Mouse (Mus musculus) forebrain, embryonic 12.5 days (tissue): ENCODE measurements at regions not wholly inside any gene's neighbourhood (a gene's known extent, or its start where the extent isn't known, plus 50 kb on each side); places are given as distances from the start of the nearest gene placed in this dataset.

Experiments used
- ATAC-seq: fragments of 200-750 bp; cut with Nextera tagmentation; 2 replicates; pipeline ENCODE4 v1.8.0; 2017; ENCODE audit warnings: moderate TSS enrichment; ENCODE audit not compliant: low FRiP score
- H3K27ac ChIP-seq: fragments of 300-500 bp; sonication (generic); 2 replicates; pipeline ENCODE4 v1.5.1; 2016; ENCODE audit warnings: mild to moderate bottlenecking
- H3K27me3 ChIP-seq: fragments of 300-500 bp; sonication (generic); 2 replicates; pipeline ENCODE4 v1.6.1; 2016; ENCODE audit warnings: mild to moderate bottlenecking
- H3K36me3 ChIP-seq: fragments of 300-500 bp; sonication (generic); replicated peaks from 2 replicates; pipeline ENCODE4 v1.6.1; 2016; ENCODE audit warnings: mild to moderate bottlenecking
- H3K4me1 ChIP-seq: fragments of 300-500 bp; sonication (generic); 2 replicates; pipeline ENCODE4 v1.6.1; 2016
- H3K4me2 ChIP-seq: fragments of 300-500 bp; sonication (generic); 2 replicates; pipeline ENCODE4 v1.6.1; 2016; ENCODE audit warnings: mild to moderate bottlenecking, moderate library complexity
- H3K4me3 ChIP-seq: fragments of 300-500 bp; sonication (generic); replicated peaks from 2 replicates; pipeline ENCODE4 v1.5.1; 2016; ENCODE audit warnings: mild to moderate bottlenecking
- H3K9ac ChIP-seq: fragments of 300-500 bp; sonication (generic); 2 replicates; pipeline ENCODE4 v1.6.1; 2016; ENCODE audit warnings: mild to moderate bottlenecking
- H3K9me3 ChIP-seq: fragments of 300-500 bp; sonication (generic); 2 replicates; pipeline ENCODE4 v1.6.1; 2016
- WGBS: fragments of 180-500 bp; shearing (Covaris S2); methylation state at CpG from one replicate; pipeline ENCODE4 v1.1.7; 2016; 5-methylcytosine and 5-hydroxymethylcytosine counted together

DNA sequence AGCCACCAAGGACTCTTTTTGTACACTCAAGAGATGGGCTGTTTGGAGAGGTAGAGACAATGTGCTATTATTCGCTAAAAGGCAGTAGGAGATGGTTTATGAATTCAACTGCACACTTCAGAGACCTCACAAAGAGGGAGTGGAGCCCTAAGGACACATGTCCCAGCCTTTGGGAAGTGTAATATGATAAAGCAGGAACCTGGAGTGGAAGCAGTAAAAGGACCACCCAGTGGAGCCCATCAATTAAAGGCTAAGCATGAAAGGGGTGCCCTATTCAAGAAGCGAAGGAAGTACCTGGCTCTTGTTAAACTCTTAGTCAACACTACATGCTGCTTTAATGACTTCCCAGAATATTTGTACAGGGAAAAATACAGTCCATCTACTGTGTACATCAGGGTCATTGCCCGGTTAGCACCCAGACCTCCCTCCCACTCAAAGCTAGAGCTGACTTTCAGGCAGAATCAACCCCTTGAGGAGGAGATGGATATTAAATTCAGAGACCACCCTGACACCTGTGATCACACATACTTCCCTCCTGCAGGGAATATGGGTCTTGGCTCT lies 135.8 kb upstream of the Foxa2 start:
- H3K27me3 ChIP-seq = no peaks in the 10 kb centered on the region
- no peak overlapping the region for H3K27ac ChIP-seq
- no peaks in the 10 kb centered on the region for H3K4me1 ChIP-seq
- H3K9me3 ChIP-seq = no peaks in the 10 kb centered on the region
- H3K9ac ChIP-seq = no peak overlapping the region
- no peak overlapping the region for H3K4me2 ChIP-seq
- H3K4me3 ChIP-seq = no peak overlapping the region
- ATAC-seq = no peak
- no peaks in the 10 kb centered on the region for H3K36me3 ChIP-seq
- 77% methylated on average over 3 of the region's 3 CpGs for WGBS

GRCm38 (mm10) chr2:148184801-148185212 lies 138.0 kb upstream of the Foxa2 start:
- H3K9me3 ChIP-seq = no peaks in the 10 kb centered on the region
- no peak overlapping the region for H3K4me2 ChIP-seq
- H3K4me3 ChIP-seq = no peak overlapping the region
- no peaks in the 10 kb centered on the region for H3K36me3 ChIP-seq
- no peak overlapping the region for H3K27ac ChIP-seq
- ATAC-seq = no peak
- no peaks in the 10 kb centered on the region for H3K27me3 ChIP-seq
- no peaks in the 10 kb centered on the region for H3K4me1 ChIP-seq
- WGBS = 88% methylated on average over 5 of the region's 5 CpGs
- H3K9ac ChIP-seq = no peak overlapping the region

GRCm38 (mm10) chr2:148186363-148186991 lies 139.7 kb upstream of the Foxa2 start:
- H3K4me3 ChIP-seq = no peak overlapping the region
- no peak overlapping the region for H3K4me2 ChIP-seq
- H3K9ac ChIP-seq = no peak overlapping the region
- WGBS = 93% methylated on average over 7 of the region's 7 CpGs
- no peaks in the 10 kb centered on the region for H3K36me3 ChIP-seq
- no peak overlapping the region for H3K27ac ChIP-seq
- no peaks in the 10 kb centered on the region for H3K9me3 ChIP-seq
- no peak for ATAC-seq
- no peaks in the 10 kb centered on the region for H3K27me3 ChIP-seq
- no peaks in the 10 kb centered on the region for H3K4me1 ChIP-seq

DNA sequence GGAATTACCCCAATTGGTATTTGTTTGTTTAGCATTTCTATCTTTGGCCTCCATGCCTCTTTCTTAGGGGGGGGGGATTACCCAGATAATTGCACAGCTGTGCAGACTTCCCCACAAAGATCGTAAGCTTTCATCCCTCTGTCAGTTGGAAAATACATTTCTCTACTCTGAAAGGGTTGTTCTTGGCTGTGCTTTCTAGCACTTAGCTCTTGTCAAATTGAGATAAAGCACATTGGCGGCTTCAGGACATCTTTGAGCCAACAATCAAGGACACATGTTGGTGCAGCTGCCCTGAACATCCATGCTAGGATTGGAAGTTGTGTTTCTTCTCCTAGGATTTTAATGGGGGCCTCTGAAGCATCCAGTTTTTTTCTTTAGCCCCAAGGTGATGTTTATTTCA lies 142.1 kb upstream of the Foxa2 start:
- 77% methylated on average over 2 of the region's 2 CpGs for WGBS
- Histone ChIP-seq H3K27me3 (no peaks in the 10 kb centered on the region), H3K27ac (no peak overlapping the region), H3K4me3 (no peak overlapping the region), H3K9ac (no peak overlapping the region), H3K4me1 (no peaks in the 10 kb centered on the region), H3K4me2 (no peak overlapping the region), H3K36me3 (no peaks in the 10 kb centered on the region), H3K9me3 (no peaks in the 10 kb centered on the region)
- ATAC-seq = no peak

DNA sequence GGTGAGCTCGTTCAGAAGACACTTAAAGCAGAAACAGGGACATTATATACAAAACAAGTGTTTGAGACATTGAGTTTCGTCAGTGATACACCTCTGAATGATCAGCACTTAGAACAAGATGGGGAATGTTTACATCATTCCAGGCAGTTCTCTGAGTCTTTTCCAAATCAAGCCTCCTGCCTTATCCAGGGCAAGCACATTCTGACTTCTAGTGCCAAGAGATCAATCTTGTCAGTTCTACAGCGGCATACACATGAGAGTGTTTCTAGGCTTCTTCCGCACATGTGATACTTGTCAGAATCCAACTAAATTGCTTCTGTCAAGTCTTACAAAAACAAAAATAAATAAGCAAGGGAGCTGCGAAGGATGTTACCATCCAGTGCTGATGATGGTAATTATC lies 142.5 kb upstream of the Foxa2 start:
- Histone ChIP-seq H3K27ac (no peak overlapping the region), H3K9ac (no peak overlapping the region), H3K4me2 (no peak overlapping the region), H3K36me3 (no peaks in the 10 kb centered on the region), H3K4me1 (no peaks in the 10 kb centered on the region), H3K9me3 (no peaks in the 10 kb centered on the region), H3K27me3 (no peaks in the 10 kb centered on the region), H3K4me3 (no peak overlapping the region)
- no peak for ATAC-seq
- WGBS = 80% methylated on average over 5 of the region's 5 CpGs

GRCm38 (mm10) chr2:148192946-148193345 lies 146.2 kb upstream of the Foxa2 start:
- ATAC-seq = no peak
- WGBS = 73% methylated on average over 4 of the region's 4 CpGs
- no peaks in the 10 kb centered on the region for H3K9me3 ChIP-seq

GRCm38 (mm10) chr2:148197375-148198015 lies 150.7 kb upstream of the Foxa2 start:
- Histone ChIP-seq H3K36me3 (no peaks in the 10 kb centered on the region), H3K4me1 (no peaks in the 10 kb centered on the region), H3K27ac (no peak overlapping the region), H3K4me3 (no peak overlapping the region), H3K9ac (no peak overlapping the region), H3K27me3 (no peaks in the 10 kb centered on the region), H3K4me2 (no peak overlapping the region), H3K9me3 (no peaks in the 10 kb centered on the region)
- WGBS = 83% methylated on average over 7 of the region's 7 CpGs
- no peak for ATAC-seq

More at GRCm38 (mm10) chr2:148192946-148193345, 146.2 kb upstream of the Foxa2 start:
- Histone ChIP-seq H3K4me2 (no peak overlapping the region), H3K27ac (no peak overlapping the region), H3K4me3 (no peak overlapping the region), H3K9ac (no peak overlapping the region), H3K36me3 (no peaks in the 10 kb centered on the region), H3K27me3 (no peaks in the 10 kb centered on the region), H3K4me1 (no peaks in the 10 kb centered on the region)

GRCm38 (mm10) chr2:148206633-148207032 lies 159.9 kb upstream of the Foxa2 start:
- Histone ChIP-seq H3K27ac (no peak overlapping the region), H3K9ac (no peak overlapping the region), H3K27me3 (no peaks in the 10 kb centered on the region), H3K4me3 (no peak overlapping the region), H3K36me3 (no peaks in the 10 kb centered on the region), H3K9me3 (no peaks in the 10 kb centered on the region), H3K4me2 (no peak overlapping the region), H3K4me1 (no peaks in the 10 kb centered on the region)
- ATAC-seq = no peak
- 41% methylated on average over 1 of the region's 1 CpGs for WGBS

- H3K9me3 ChIP-seq = no peaks in the 10 kb centered on the region
- no peaks in the 10 kb centered on the region for H3K4me1 ChIP-seq
- ATAC-seq = no peak
- no peak overlapping the region for H3K4me2 ChIP-seq
- WGBS = 78% methylated on average over 2 of the region's 2 CpGs
- H3K4me3 ChIP-seq = no peak overlapping the region
- no peak overlapping the region for H3K9ac ChIP-seq
- no peaks in the 10 kb centered on the region for H3K27me3 ChIP-seq
- no peak overlapping the region for H3K27ac ChIP-seq
- no peaks in the 10 kb centered on the region for H3K36me3 ChIP-seq
Measured at GRCm38 (mm10) chr2:148210813-148211212, 164.0 kb upstream of the Foxa2 start.

DNA sequence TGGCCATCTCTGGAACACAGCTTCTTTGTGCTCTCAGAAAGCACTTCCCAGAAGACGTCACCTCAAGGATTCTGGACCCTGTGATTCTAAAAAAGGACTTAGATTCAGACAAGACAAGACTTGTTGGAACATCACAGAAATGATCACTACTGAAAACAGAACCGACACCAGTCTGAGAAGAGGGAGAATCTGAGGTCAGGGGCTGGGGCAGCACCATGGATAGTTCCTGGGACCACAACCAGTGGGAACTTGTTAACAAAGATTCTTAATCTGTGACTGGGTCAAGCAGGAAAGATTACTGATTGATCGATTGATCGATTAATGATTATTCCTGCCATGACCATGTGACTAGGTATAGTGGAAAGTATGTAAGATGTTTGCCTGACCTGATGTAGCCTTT lies 170.4 kb upstream of the Foxa2 start:
- H3K27ac ChIP-seq = no peak overlapping the region
- no peak overlapping the region for H3K4me3 ChIP-seq
- no peaks in the 10 kb centered on the region for H3K4me1 ChIP-seq
- H3K9me3 ChIP-seq = no peaks in the 10 kb centered on the region
- H3K9ac ChIP-seq = no peak overlapping the region
- H3K4me2 ChIP-seq = no peak overlapping the region
- no peak for ATAC-seq
- H3K36me3 ChIP-seq = no peaks in the 10 kb centered on the region
- no peaks in the 10 kb centered on the region for H3K27me3 ChIP-seq
- 81% methylated on average over 4 of the region's 4 CpGs for WGBS

DNA sequence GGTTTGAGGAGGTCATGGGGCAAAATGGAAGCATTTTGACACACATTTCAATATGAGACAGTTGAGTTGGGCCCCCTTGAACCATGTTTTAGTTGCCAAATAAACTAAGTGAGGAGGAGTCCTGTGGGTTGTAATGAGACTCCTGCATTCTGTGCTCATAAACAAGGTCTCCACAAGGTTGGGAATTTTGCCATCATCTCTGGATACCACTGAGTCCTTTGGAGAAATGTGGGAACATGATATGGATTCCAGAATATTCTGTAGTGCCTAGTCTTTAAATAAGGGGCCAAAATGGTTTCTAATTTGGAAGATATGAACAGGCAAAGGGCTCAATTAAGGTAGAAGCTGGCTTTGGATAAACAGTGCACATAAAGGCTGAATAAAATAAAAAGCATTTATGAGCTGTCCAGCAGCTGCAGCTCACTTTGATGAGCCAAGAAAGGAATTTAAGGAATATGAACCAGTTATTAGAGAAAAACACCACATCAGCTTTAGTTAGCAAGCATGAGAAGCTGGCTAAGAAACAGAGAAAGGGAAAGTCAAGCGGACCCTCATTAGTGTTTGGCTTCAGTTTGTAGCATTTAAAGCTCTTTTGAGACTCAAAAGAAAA lies 161.3 kb upstream of the Sstr4 start:
- 68% methylated on average over 1 of the region's 1 CpGs for WGBS
- no peak for ATAC-seq
- no peak overlapping the region for H3K4me2 ChIP-seq
- H3K36me3 ChIP-seq = no peaks in the 10 kb centered on the region
- no peaks in the 10 kb centered on the region for H3K9me3 ChIP-seq
- H3K9ac ChIP-seq = no peak overlapping the region
- no peak overlapping the region for H3K27ac ChIP-seq
- H3K4me1 ChIP-seq = no peaks in the 10 kb centered on the region
- H3K27me3 ChIP-seq = no peaks in the 10 kb centered on the region
- H3K4me3 ChIP-seq = no peak overlapping the region

GRCm38 (mm10) chr2:148237121-148237520 lies 158.0 kb upstream of the Sstr4 start:
- no peak overlapping the region for H3K27ac ChIP-seq
- no peaks in the 10 kb centered on the region for H3K4me1 ChIP-seq
- no peaks in the 10 kb centered on the region for H3K9me3 ChIP-seq
- no peak overlapping the region for H3K4me3 ChIP-seq
- H3K9ac ChIP-seq = no peak overlapping the region
- no peak for ATAC-seq
- H3K36me3 ChIP-seq = no peaks in the 10 kb centered on the region
- H3K4me2 ChIP-seq = no peak overlapping the region
- whole genome bisulfite sequencing = 87% methylated on average over 4 of the region's 4 CpGs
- H3K27me3 ChIP-seq = no peaks in the 10 kb centered on the region

- no peak overlapping the region for H3K4me2 ChIP-seq
- no peak overlapping the region for H3K9ac ChIP-seq
- H3K4me1 ChIP-seq = no peaks in the 10 kb centered on the region
- ATAC-seq = no peak
- H3K36me3 ChIP-seq = no peaks in the 10 kb centered on the region
- H3K27me3 ChIP-seq = no peaks in the 10 kb centered on the region
- WGBS = 56% methylated on average over 3 of the region's 3 CpGs
- no peak overlapping the region for H3K27ac ChIP-seq
- no peak overlapping the region for H3K4me3 ChIP-seq
- H3K9me3 ChIP-seq = no peaks in the 10 kb centered on the region
Measured at GRCm38 (mm10) chr2:148239046-148239445, 156.1 kb upstream of the Sstr4 start.
